Mouse (Mus musculus) embryonic facial prominence, embryonic 10.5 days (tissue): ENCODE measurements around the gene Fuca2. TPM values are rescaled to one million over a fixed set of nuclear protein-coding genes. Genes with fewer than 3 reads are reported as not detected.

Source experiments
- polyA plus RNA-seq: library from polyadenylated mRNA; unstranded; fragments of >200 nt; fragmentation: Nextera tagmentation; extraction: Ambion mirVana; gene quantifications from 2 replicates; pipeline ENCODE4 v1.2.1, GENCODE M21; 2016

The Fuca2 gene
- polyA plus RNA-seq, 1 experiment from 2014 or later = 27.0 TPM

Other genes starting within 250 kb of the Fuca2 start
- 16.8 and 18.3 TPM in 2 replicates for gene Phactr2, start 25.1 kb upstream of the Fuca2 start, polyA plus RNA-seq
- gene Adat2, start 53.4 kb downstream of the Fuca2 start, polyA plus RNA-seq = 5.2 and 6.1 TPM in 2 replicates
- 16.3 and 19.8 TPM in 2 replicates for gene Pex3, start 53.6 kb downstream of the Fuca2 start, polyA plus RNA-seq